Mouse (Mus musculus): ENCODE measurements at regions not wholly inside any gene's neighbourhood (a gene's known extent, or its start where the extent isn't known, plus 50 kb on each side); places are given as distances from the start of the nearest gene placed in this dataset.

GRCm38 (mm10) chr1:186444701-186445131, 261.1 kb downstream of the Tgfb2 start:
- DNase-seq (ENCODE audit: low spot score in 2 of 2), result no peak

- no peak for DNase-seq (ENCODE audit: low spot score in 2 of 2)
These were observed 263.6 kb downstream of the Tgfb2 start for GRCm38 (mm10) chr1:186442160-186442559.

- no peak for DNase-seq (ENCODE audit: low spot score in 2 of 2)
These were observed 270.3 kb downstream of the Tgfb2 start for GRCm38 (mm10) chr1:186435336-186435972.

- no peak for DNase-seq (ENCODE audit: low spot score in 2 of 2)
These were observed 271.0 kb downstream of the Tgfb2 start for GRCm38 (mm10) chr1:186434782-186435181.

- no peak for DNase-seq (ENCODE audit: low spot score in 2 of 2)
These were observed 271.8 kb downstream of the Tgfb2 start for GRCm38 (mm10) chr1:186434007-186434406.

- DNase-seq (ENCODE audit: low spot score in 2 of 2), result no peak
These were observed 272.6 kb downstream of the Tgfb2 start for GRCm38 (mm10) chr1:186433169-186433665.

- DNase-seq (ENCODE audit: low spot score in 2 of 2), result no peak
These were observed 280.4 kb downstream of the Tgfb2 start for GRCm38 (mm10) chr1:186425421-186425820.

GRCm38 (mm10) chr1:186424084-186424483, 281.7 kb downstream of the Tgfb2 start:
- no peak for DNase-seq (ENCODE audit: low spot score in 2 of 2)

- DNase-seq (ENCODE audit: low spot score in 2 of 2), result no peak
These were observed 288.7 kb downstream of the Tgfb2 start for GRCm38 (mm10) chr1:186417101-186417500.

GRCm38 (mm10) chr1:186415321-186415720, 290.5 kb downstream of the Tgfb2 start:
- DNase-seq (ENCODE audit: low spot score in 2 of 2), result no peak

GRCm38 (mm10) chr1:186413886-186414245, 291.9 kb downstream of the Tgfb2 start:
- no peak for DNase-seq (ENCODE audit: low spot score in 2 of 2)

- no peak for DNase-seq (ENCODE audit: low spot score in 2 of 2)
These were observed 292.5 kb downstream of the Tgfb2 start for GRCm38 (mm10) chr1:186413064-186413885.

GRCm38 (mm10) chr1:186412296-186412695, 293.5 kb downstream of the Tgfb2 start:
- DNase-seq (ENCODE audit: low spot score in 2 of 2), result no peak

- DNase-seq (ENCODE audit: low spot score in 2 of 2), result no peak
These were observed 291.9 kb upstream of the Lyplal1 start for GRCm38 (mm10) chr1:186408986-186409441.

- DNase-seq (ENCODE audit: low spot score in 2 of 2), result no peak
These were observed 290.5 kb upstream of the Lyplal1 start for GRCm38 (mm10) chr1:186407656-186408055.

- no peak for DNase-seq (ENCODE audit: low spot score in 2 of 2)
These were observed 288.6 kb upstream of the Lyplal1 start for GRCm38 (mm10) chr1:186405693-186406092.

- no peak for DNase-seq (ENCODE audit: low spot score in 2 of 2)
These were observed 282.7 kb upstream of the Lyplal1 start for GRCm38 (mm10) chr1:186399762-186400161.

- DNase-seq (ENCODE audit: low spot score in 2 of 2), result no peak
These were observed 275.9 kb upstream of the Lyplal1 start for GRCm38 (mm10) chr1:186393005-186393404.

GRCm38 (mm10) chr1:186384440-186384839, 267.3 kb upstream of the Lyplal1 start:
- no peak for DNase-seq (ENCODE audit: low spot score in 2 of 2)

GRCm38 (mm10) chr1:186383453-186383852, 266.3 kb upstream of the Lyplal1 start:
- DNase-seq (ENCODE audit: low spot score in 2 of 2), result no peak

GRCm38 (mm10) chr1:186383006-186383405, 265.9 kb upstream of the Lyplal1 start:
- no peak for DNase-seq (ENCODE audit: low spot score in 2 of 2)

Data from adrenal gland, postnatal 4 days (tissue).